In genomic region chr5:105829008-105829586, GRCm38 (mm10) we compare ENCODE assay signal across 14 mouse cellular contexts. TPM values are rescaled to one million over a fixed set of nuclear protein-coding genes. Genes with fewer than 3 reads are reported as not detected.
DNase-seq lines count a peak whose midpoint lies in the region; ATAC-seq and TF ChIP-seq lines count a peak whose summit lies in the region.
"Had no signal": no experiment of that assay in that cellular context is flagged by ENCODE, and none has a peak within 500 bp of the region (broad histone marks: within the 10 kb centered on the region; RNA-seq: fewer than 3 reads in every experiment).

No protein-coding gene starts in this region.

- H3K4me1 ChIP-seq in limb, embryonic 14.5 days (ENCODE audit: control insufficient read depth, insufficient read depth, low read length), result peaks cover 7% of the 10 kb centered on the region; the same call in 1 of the 2 replicates

- no peaks in the 10 kb centered on the region for H3K9me3 ChIP-seq in limb, embryonic 14.5 days (ENCODE audit: control insufficient read depth, low read length)
- H3K9me3 ChIP-seq: midbrain, embryonic 12.5 days had no signal

- no peaks in the 10 kb centered on the region for H3K36me3 ChIP-seq in limb, embryonic 14.5 days (ENCODE audit: control insufficient read depth, insufficient read depth, low read length)
- H3K36me3 ChIP-seq: midbrain, embryonic 12.5 days had no signal

- H3K9ac ChIP-seq in limb, embryonic 14.5 days (ENCODE audit: low read depth, low read length, severe bottlenecking), result no peak overlapping the region
- H3K9ac ChIP-seq: hindbrain, embryonic 14.5 days; midbrain, embryonic 12.5 days had no signal

- peak; percentile 40 to 83 for DNase-seq in adrenal gland, adult (ENCODE audit: inconsistent age in 2 of 2, low spot score in 1 of 2)
- DNase-seq in adrenal gland, adult 18-20 months (ENCODE audit: low spot score in 2 of 2), result no peak
- DNase-seq in kidney, adult 8-10 months, result peak; percentile 33 to 65
- no peak for DNase-seq in kidney, postnatal 10 days
- peak; percentile 28 for DNase-seq in kidney, adult 9 months
- DNase-seq in limb, embryonic 14.5 days (ENCODE audit: low spot score), result no peak
- DNase-seq in thymus, postnatal 25 days, result no peak
- DNase-seq in gastrocnemius, adult 8-10 months (ENCODE audit: low spot score in 2 of 2), result no peak
- DNase-seq: cerebellum, adult 9-10 months; embryo, embryonic 11 days; heart, adult 18-20 months; lung, postnatal 14 days had no signal

- ATAC-seq in limb, embryonic 14.5 days (ENCODE audit: low FRiP score, low read depth), result peak; percentile 34; the same call in 1 of the 2 replicates

- no peak for TF ChIP-seq POLR2A in limb, embryonic 14.5 days (IDR thresholded peaks at IDR 0.05; ENCODE audit: borderline replicate concordance, extremely low read depth, insufficient read depth, insufficient read length)

- 0 out of 2 replicates have a peak overlapping the region, but pooled peaks have one; percentile 28 for H3K27ac ChIP-seq in limb, embryonic 14.5 days (replicated peaks; ENCODE audit: low read depth, low read length)
- H3K27ac ChIP-seq: hindbrain, embryonic 14.5 days; midbrain, embryonic 12.5 days had no signal

- 17% methylated on average over 7 of the region's 7 CpGs for WGBS in limb, embryonic 14.5 days

- H3K4me3 ChIP-seq in limb, embryonic 14.5 days (replicated peaks; ENCODE audit: low read length), result no peak overlapping the region
- H3K4me3 ChIP-seq: midbrain, embryonic 12.5 days had no signal

- H3K27me3 ChIP-seq in limb, embryonic 14.5 days (ENCODE audit: control insufficient read depth, insufficient read depth, low read length), result no peaks in the 10 kb centered on the region
- H3K27me3 ChIP-seq: midbrain, embryonic 12.5 days had no signal

- no peak overlapping the region for H3K4me2 ChIP-seq in limb, embryonic 14.5 days (replicated peaks; ENCODE audit: low read depth, low read length, severe bottlenecking)
- H3K4me2 ChIP-seq: hindbrain, embryonic 14.5 days; midbrain, embryonic 12.5 days had no signal

RNA-seq across cellular contexts. Expression of gene Zfp326, which starts 47.3 kb away (rescaled TPM):
- total RNA-seq in adrenal gland, adult 18-20 months (2021), result 10 to 100 TPM; 26.3 to 26.4 TPM
- 39.9 and 56.5 TPM in 2 replicates for polyA plus RNA-seq in limb, embryonic 14.5 days (2012; rRNA removed)
- 32.5 and 39.4 TPM in 2 replicates for polyA plus RNA-seq in limb, embryonic 14.5 days (2014; fragmentation: Nextera tagmentation; extraction: Ambion mirVana)
- 10 to 100 TPM in 1 of 4 experiments, 1 to 10 TPM in 3; 6.6 to 10.2 (median 8.8) TPM for total RNA-seq in gastrocnemius, adult 8-10 months (2022)

Comparison
In these comparisons a context has a peak if more than half of its experiments do, and no peak if none do; other contexts are left out.
1. DNase-seq: peak in adrenal gland, adult (2 of 2), kidney, adult 8-10 months (2 of 2) and kidney, adult 9 months (single experiment); none in adrenal gland, adult 18-20 months (0 of 2), kidney, postnatal 10 days (single experiment), limb, embryonic 14.5 days (single experiment), thymus, postnatal 25 days (single experiment) and gastrocnemius, adult 8-10 months (0 of 2).